Comparison of ENCODE assay signal across 13 mouse cellular contexts in the genomic region with DNA sequence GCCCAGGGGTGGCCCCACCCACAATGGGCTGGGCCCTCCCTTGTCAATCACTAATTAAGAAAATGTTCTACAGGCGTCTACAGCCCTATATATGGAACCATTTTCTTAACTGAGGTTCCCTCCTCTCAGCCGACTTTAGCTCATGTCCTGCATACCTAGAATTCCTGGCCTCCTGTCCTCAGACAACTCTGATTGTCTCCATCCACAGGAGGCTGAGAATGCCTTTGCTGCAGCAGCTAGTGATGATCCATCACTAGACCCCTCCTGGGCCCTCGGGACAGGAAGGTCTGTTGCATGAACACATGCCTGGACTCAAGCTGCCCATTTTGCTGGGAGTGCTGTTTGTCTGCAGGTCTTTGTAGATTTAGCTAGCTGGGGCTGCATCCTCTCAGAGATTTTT.
"Had no signal": no experiment of that assay in that cellular context is flagged by ENCODE, and none has a peak within 500 bp of the region (broad histone marks: within the 10 kb centered on the region; RNA-seq: fewer than 3 reads in every experiment).

No protein-coding gene starts in this region.

- H3K9me3 ChIP-seq: limb, embryonic 10.5 days; liver, embryonic 15.5 days; midbrain, embryonic 10.5 days; neural tube, embryonic 12.5 days had no signal

- DNase-seq: kidney, postnatal 14 days; lung, adult 2 months; lung, postnatal 36 days; midbrain, embryonic 14.5 days; thymus, postnatal 14 days had no signal

- H3K4me2 ChIP-seq: liver, embryonic 11.5 days; liver, embryonic 15.5 days; neural tube, embryonic 12.5 days had no signal

- H3K36me3 ChIP-seq: limb, embryonic 10.5 days; liver, embryonic 15.5 days; midbrain, embryonic 10.5 days; neural tube, embryonic 12.5 days had no signal

- H3K4me1 ChIP-seq: liver, embryonic 15.5 days; neural tube, embryonic 12.5 days had no signal

- H3K4me3 ChIP-seq: left cerebral cortex, adult 2 months; limb, embryonic 10.5 days; liver, embryonic 15.5 days; midbrain, embryonic 10.5 days; neural tube, embryonic 12.5 days had no signal

- ATAC-seq: lung, postnatal 0 days had no signal

- H3K27ac ChIP-seq: left cerebral cortex, adult 2 months; limb, embryonic 10.5 days; liver, embryonic 15.5 days; midbrain, embryonic 10.5 days; neural tube, embryonic 12.5 days; stomach, postnatal 0 days had no signal

- H3K9ac ChIP-seq: liver, embryonic 15.5 days; neural tube, embryonic 12.5 days had no signal

- H3K27me3 ChIP-seq: liver, embryonic 15.5 days; neural tube, embryonic 12.5 days had no signal
